Mouse (Mus musculus) liver, embryonic 14.5 days (tissue): ENCODE results near the gene Hoxb6.

ENCODE experiments used
- CTCF ChIP-seq: IDR thresholded peaks from 2 replicates; pipeline ENCODE4 v1.5.1; 2016; ENCODE audit warnings: antibody characterized with exemption, low read depth, control low read depth
- EP300 ChIP-seq: IDR thresholded peaks from 2 replicates; pipeline ENCODE4 v1.6.1; 2016; ENCODE audit warnings: antibody characterized with exemption, low read depth

- TF ChIP-seq CTCF (no peak), EP300 (no peak)
Observed at GRCm38 (mm10) chr11:96350791-96351190, 58.5 kb downstream of the Hoxb6 start.
